Mouse (Mus musculus): Measurements from ENCODE around the gene Ssr3.

DNA sequence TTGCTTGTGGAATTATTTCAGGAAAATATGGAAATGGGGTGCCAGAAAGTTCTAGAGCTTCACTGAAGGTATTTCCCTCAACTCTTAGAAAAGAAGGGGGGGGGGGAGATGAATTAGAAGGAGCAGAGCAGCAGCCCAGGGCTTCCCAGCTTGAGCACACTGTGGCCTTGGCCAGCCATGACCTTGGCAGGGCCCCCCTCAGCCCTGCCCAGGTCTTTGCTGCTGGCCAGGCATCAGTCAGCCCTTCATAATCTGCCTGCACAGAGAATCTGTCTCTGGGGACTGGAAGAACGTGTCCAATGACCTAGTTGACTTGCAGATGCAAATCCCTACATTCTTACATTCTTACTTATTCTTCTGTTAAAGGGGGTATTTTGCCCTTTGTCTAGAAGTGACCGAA is 34.1 kb downstream of the Ssr3 start:
- TF ChIP-seq ZNF384 (IDR thresholded peaks at IDR 0.05; ENCODE audit: low read depth, low read length) (no peak), HCFC1 (IDR thresholded peaks at IDR 0.05; ENCODE audit: borderline replicate concordance, insufficient read depth, low read length) (no peak), MAFK (IDR thresholded peaks at IDR 0.05; ENCODE audit: insufficient read depth, low read depth, low read length) (no peak), ZC3H11A (IDR thresholded peaks at IDR 0.05; ENCODE audit: borderline replicate concordance, low read depth, low read length) (no peak), CHD2 (IDR thresholded peaks at IDR 0.05; ENCODE audit: low read depth, low read length) (no peak)

All from ES-E14 (cell line).